Mouse (Mus musculus) neutrophil, adult 5-6 weeks (primary cell): ENCODE results near the gene Sptbn4. TPM values are rescaled to one million over a fixed set of nuclear protein-coding genes. Genes with fewer than 3 reads are reported as not detected.

ENCODE experiments used
- ATAC-seq: fragments of 151-379, 151-347 bp; 2 replicates; pipeline ENCODE4 v1.8.0; 2017; ENCODE audit warnings: mild to moderate bottlenecking, moderate TSS enrichment; ENCODE audit not compliant: insufficient number of reproducible peaks, poor library complexity, low FRiP score, severe bottlenecking; ENCODE audit errors: extremely low read depth
- total RNA-seq: library from RNA; stranded (forward); fragments of 200-1000 nt; gene quantifications from 2 replicates; pipeline ENCODE4 v1.2.3, GENCODE M21; 2017

The Sptbn4 gene
- total RNA-seq, 1 experiment from 2014 or later: not detected

- peak; percentile 83 for ATAC-seq
These were observed 86.1 kb downstream of the Sptbn4 start for GRCm38 (mm10) chr7:27361283-27361946.

- no peak for ATAC-seq
These were observed 86.7 kb downstream of the Sptbn4 start for GRCm38 (mm10) chr7:27360749-27361148.

- no peak for ATAC-seq
These were observed 87.7 kb downstream of the Sptbn4 start for GRCm38 (mm10) chr7:27359706-27360358.

- no peak for ATAC-seq
These were observed 88.3 kb downstream of the Sptbn4 start for GRCm38 (mm10) chr7:27359162-27359561.

GRCm38 (mm10) chr7:27357595-27357978, 89.9 kb downstream of the Sptbn4 start:
- peak; percentile 64 for ATAC-seq

GRCm38 (mm10) chr7:27356861-27357594, 90.5 kb downstream of the Sptbn4 start, which contains the start of gene Gm20479:
TSS of gene Gm20479 (minus strand) at chr7:27357419.
- ATAC-seq: peak; percentile 13; the same call in 1 of the 2 replicates

GRCm38 (mm10) chr7:27356248-27356647, 91.2 kb downstream of the Sptbn4 start:
- ATAC-seq: peak; percentile 11; the same call in 1 of the 2 replicates

GRCm38 (mm10) chr7:27355745-27356240, 91.7 kb downstream of the Sptbn4 start, which contains the start of gene Shkbp1:
TSS of gene Shkbp1 (minus strand) at chr7:27356019.
- peak; percentile 87 for ATAC-seq

GRCm38 (mm10) chr7:27355261-27355660, 92.2 kb downstream of the Sptbn4 start:
- ATAC-seq: no peak

GRCm38 (mm10) chr7:27354783-27355182, 92.7 kb downstream of the Sptbn4 start:
- ATAC-seq: no peak

GRCm38 (mm10) chr7:27354144-27354543, 93.3 kb downstream of the Sptbn4 start:
- no peak for ATAC-seq

- ATAC-seq: no peak
These were observed 102.0 kb downstream of the Sptbn4 start for GRCm38 (mm10) chr7:27345444-27345843.

GRCm38 (mm10) chr7:27342595-27342994, 104.9 kb downstream of the Sptbn4 start:
- ATAC-seq: peak; percentile 16; the same call in 1 of the 2 replicates

- ATAC-seq: no peak
These were observed 108.0 kb downstream of the Sptbn4 start for GRCm38 (mm10) chr7:27339519-27339918.

GRCm38 (mm10) chr7:27339114-27339513, 108.4 kb downstream of the Sptbn4 start:
- no peak for ATAC-seq

- no peak for ATAC-seq
These were observed 110.2 kb downstream of the Sptbn4 start, which contains the start of gene Ltbp4 for GRCm38 (mm10) chr7:27337175-27337853. TSS of gene Ltbp4 (minus strand) at chr7:27337692.

- ATAC-seq: peak; percentile 78
These were observed 111.3 kb downstream of the Sptbn4 start for GRCm38 (mm10) chr7:27335928-27336823.
